Mouse (Mus musculus): Measurements from ENCODE around the gene Clec2e. TPM values are rescaled to one million over a fixed set of nuclear protein-coding genes. Genes with fewer than 3 reads are reported as not detected.

Gene Clec2e
- polyA plus RNA-seq (2012; rRNA removed): not detected in 2 replicates

DNA sequence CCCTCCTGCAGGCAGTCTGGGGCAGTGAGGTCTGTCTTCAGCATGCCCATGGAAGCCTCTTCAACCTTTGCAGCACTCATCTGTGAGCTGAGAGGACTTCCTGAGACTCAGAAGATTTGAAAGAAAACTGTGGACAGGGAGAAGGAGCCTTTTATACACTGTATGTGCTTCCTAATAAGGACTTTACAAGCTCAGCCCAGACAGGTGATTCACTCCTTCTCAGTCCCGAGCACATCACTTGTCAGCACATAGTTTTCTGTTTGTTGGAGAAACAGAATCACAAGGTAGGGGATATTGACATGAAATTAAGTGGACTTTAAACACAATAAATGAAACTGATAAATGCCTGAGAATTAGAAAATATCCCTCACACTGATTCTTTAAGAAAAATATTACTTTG, at the start of gene Clec2e:
Gene Clec2e (minus strand): TSS at position 120 of the 400 bp plus-strand sequence.

DNA sequence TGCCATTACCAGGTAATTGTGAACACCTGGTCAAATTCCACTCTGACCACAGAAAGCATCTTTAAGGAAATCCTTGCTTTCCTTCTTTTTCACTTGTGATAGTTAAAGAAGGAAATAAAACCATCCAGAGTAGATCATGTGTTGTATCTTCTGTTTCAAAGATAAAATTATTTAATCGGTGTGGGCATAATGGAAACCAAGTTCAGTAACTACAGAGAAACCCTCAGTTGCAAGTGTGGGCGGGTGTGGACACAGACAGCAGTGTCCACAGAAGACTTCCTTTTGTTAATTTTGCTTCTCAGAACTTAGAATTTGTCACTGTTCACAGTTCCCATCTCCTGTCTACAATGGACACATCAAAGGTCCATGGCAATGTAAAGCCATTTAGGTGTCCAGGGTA, 55.1 kb downstream of the Clec2e start, which contains the start of gene Klrb1f:
Gene Klrb1f (plus strand): TSS at position 301 of the 400 bp plus-strand sequence.

Other genes with a start within 250 kb of the Clec2e start
- 0.05 and 0.07 TPM in 2 replicates for gene Clec2i, start 213.3 kb downstream of the Clec2e start, polyA plus RNA-seq (2012; rRNA removed)
- 0.50 and 0.80 TPM in 2 replicates for gene BC035044, start 209.8 kb downstream of the Clec2e start, polyA plus RNA-seq (2012; rRNA removed)
- 0.02 TPM in 1 of 2 replicates, not detected in the other for gene Clec2g, start 166.5 kb downstream of the Clec2e start, polyA plus RNA-seq (2012; rRNA removed)
- 0.32 and 0.50 TPM in 2 replicates for gene Klrb1f, start 55.0 kb downstream of the Clec2e start, polyA plus RNA-seq (2012; rRNA removed)
- 7.1 and 8.3 TPM in 2 replicates for gene Clec2d, start 79.7 kb upstream of the Clec2e start, polyA plus RNA-seq (2012; rRNA removed)
- gene Cd69, start 174.5 kb upstream of the Clec2e start, polyA plus RNA-seq (2012; rRNA removed): 0.10 and 0.49 TPM in 2 replicates
- gene 4922502D21Rik, start 230.9 kb upstream of the Clec2e start, polyA plus RNA-seq (2012; rRNA removed): 0.09 TPM in 1 of 2 replicates, not detected in the other
- 0.43 and 0.61 TPM in 2 replicates for gene Clec12a, start 241.8 kb upstream of the Clec2e start, polyA plus RNA-seq (2012; rRNA removed)

Data from central nervous system, embryonic 14 days (tissue).